Mouse (Mus musculus) neural tube, embryonic 15.5 days (tissue): ENCODE data around the gene Adh6b. TPM values are rescaled to one million over a fixed set of nuclear protein-coding genes. Genes with fewer than 3 reads are reported as not detected.
"Not testable (repeated sequence)": the region's sequence is repeated elsewhere in the genome, so short reads cannot be mapped to it uniquely, and the experiment has no call there.

ENCODE experiments used
- ATAC-seq: fragments of 200-750 bp; cut with Nextera tagmentation; 2 replicates; pipeline ENCODE4 v1.8.0; 2017; ENCODE audit warnings: mild to moderate bottlenecking, moderate TSS enrichment, moderate library complexity; ENCODE audit not compliant: low FRiP score
- H3K27ac ChIP-seq: fragments of 300-500 bp; sonication (generic); replicated peaks from 2 replicates; pipeline ENCODE4 v1.5.1; 2015; ENCODE audit warnings: mild to moderate bottlenecking, inconsistent platforms
- H3K27me3 ChIP-seq: fragments of 300-500 bp; sonication (generic); replicated peaks from 2 replicates; pipeline ENCODE4 v1.6.1; 2015; ENCODE audit warnings: inconsistent platforms
- H3K36me3 ChIP-seq: fragments of 300-500 bp; sonication (generic); 2 replicates; pipeline ENCODE4 v1.6.1; 2015; ENCODE audit warnings: inconsistent platforms
- H3K4me1 ChIP-seq: fragments of 300-500 bp; sonication (generic); 2 replicates; pipeline ENCODE4 v1.6.1; 2015; ENCODE audit warnings: inconsistent platforms
- H3K4me2 ChIP-seq: fragments of 300-500 bp; sonication (generic); 2 replicates; pipeline ENCODE4 v1.6.1; 2015; ENCODE audit warnings: inconsistent platforms, mild to moderate bottlenecking, moderate library complexity
- H3K4me3 ChIP-seq: fragments of 300-500 bp; sonication (generic); replicated peaks from 2 replicates; pipeline ENCODE4 v1.5.1; 2015; ENCODE audit warnings: mild to moderate bottlenecking, inconsistent platforms
- H3K9ac ChIP-seq: fragments of 300-500 bp; sonication (generic); replicated peaks from 2 replicates; pipeline ENCODE4 v1.6.1; 2015; ENCODE audit warnings: mild to moderate bottlenecking, inconsistent platforms
- H3K9me3 ChIP-seq: fragments of 300-500 bp; sonication (generic); replicated peaks from 2 replicates; pipeline ENCODE4 v1.6.1; 2016; ENCODE audit warnings: inconsistent platforms
- WGBS: fragments of 180-500 bp; shearing (Covaris S2); methylation state at CpG from one replicate; pipeline ENCODE4 v1.1.7; 2015; ENCODE audit warnings: mixed read lengths; 5-methylcytosine and 5-hydroxymethylcytosine counted together
- polyA plus RNA-seq: library from polyadenylated mRNA; unstranded; fragments of >200 nt; fragmentation: Nextera tagmentation; extraction: Ambion mirVana; gene quantifications from 2 replicates; pipeline ENCODE4 v1.2.1, GENCODE M21; 2015

Gene Adh6b
- polyA plus RNA-seq, 1 experiment from 2014 or later = 0.55 TPM

GRCm38 (mm10) chr3:138366181-138366580, 24.6 kb downstream of the Adh6b start:
- Histone ChIP-seq H3K9me3 (no peaks in the 10 kb centered on the region), H3K4me3 (no peak overlapping the region), H3K4me1 (no peaks in the 10 kb centered on the region), H3K27ac (no peak overlapping the region), H3K4me2 (no peak overlapping the region), H3K9ac (no peak overlapping the region), H3K36me3 (no peaks in the 10 kb centered on the region), H3K27me3 (no peaks in the 10 kb centered on the region)
- WGBS = 84% methylated on average over 2 of the region's 2 CpGs
- ATAC-seq = no peak

DNA sequence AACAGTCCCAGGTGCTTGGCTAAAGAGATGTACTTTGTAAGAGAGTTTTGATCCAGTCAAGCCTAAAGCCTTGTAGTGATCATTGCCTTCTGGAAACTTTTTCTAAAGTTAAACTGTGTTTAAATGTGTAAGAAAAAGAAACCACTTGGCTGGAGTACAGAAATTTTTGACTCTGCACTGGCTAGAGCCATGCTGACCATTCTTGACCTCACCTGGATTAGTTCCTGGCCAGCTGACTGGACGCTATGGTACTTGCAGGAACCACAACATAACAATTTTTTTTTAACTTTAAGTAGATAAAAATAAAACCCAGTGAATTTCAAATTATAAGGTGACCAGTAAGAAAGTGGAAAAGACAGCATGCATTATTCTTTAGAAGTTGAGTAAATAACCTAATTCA, 28.0 kb downstream of the Adh6b start:
- Histone ChIP-seq H3K4me2 (no peak overlapping the region), H3K4me3 (no peak overlapping the region), H3K27me3 (no peaks in the 10 kb centered on the region), H3K36me3 (no peaks in the 10 kb centered on the region), H3K9ac (no peak overlapping the region), H3K27ac (no peak overlapping the region), H3K4me1 (no peaks in the 10 kb centered on the region), H3K9me3 (no peaks in the 10 kb centered on the region)
- WGBS = 90% methylated on average over 1 of the region's 1 CpGs
- no peak for ATAC-seq

- H3K4me1 ChIP-seq, H3K27me3 ChIP-seq, H3K4me2 ChIP-seq, ATAC-seq, H3K9me3 ChIP-seq, H3K36me3 ChIP-seq, H3K4me3 ChIP-seq, H3K9ac ChIP-seq, H3K27ac ChIP-seq: not testable (repeated sequence)
- 87% methylated on average over 4 of the region's 4 CpGs for WGBS
Measured at GRCm38 (mm10) chr3:138370289-138370688, 28.7 kb downstream of the Adh6b start.

GRCm38 (mm10) chr3:138373920-138374319, 32.3 kb downstream of the Adh6b start:
- Histone ChIP-seq H3K36me3 (no peaks in the 10 kb centered on the region), H3K27me3 (no peaks in the 10 kb centered on the region), H3K4me2 (no peak overlapping the region), H3K9me3 (no peaks in the 10 kb centered on the region), H3K4me1 (no peaks in the 10 kb centered on the region), H3K9ac (no peak overlapping the region), H3K4me3 (no peak overlapping the region), H3K27ac (no peak overlapping the region)
- whole genome bisulfite sequencing = 84% methylated on average over 4 of the region's 4 CpGs
- ATAC-seq = no peak

DNA sequence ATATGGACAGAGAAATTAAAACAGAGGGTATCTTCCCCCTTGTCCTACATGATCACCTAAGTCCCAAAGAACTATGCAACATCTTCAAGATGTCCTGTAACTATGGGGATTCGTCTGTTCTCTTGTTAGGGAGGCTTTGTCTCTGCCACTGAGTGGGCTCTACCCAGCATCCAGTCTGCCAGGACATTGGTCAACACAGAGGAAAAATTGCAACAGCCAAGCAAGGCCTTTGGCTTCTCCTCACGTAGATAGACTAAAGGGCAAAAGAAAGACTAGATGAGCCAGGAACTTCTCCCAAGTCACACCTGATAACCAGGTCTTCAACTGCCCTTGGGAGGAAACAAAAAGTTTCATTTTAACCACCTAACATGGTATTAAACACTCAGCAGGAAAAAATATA, 33.6 kb downstream of the Adh6b start:
- ATAC-seq = no peak
- Histone ChIP-seq H3K4me3 (no peak overlapping the region), H3K9me3 (no peaks in the 10 kb centered on the region; the same call in 1 of the 2 replicates), H3K27me3 (no peaks in the 10 kb centered on the region), H3K36me3 (no peaks in the 10 kb centered on the region), H3K4me2 (no peak overlapping the region), H3K9ac (no peak overlapping the region), H3K27ac (no peak overlapping the region), H3K4me1 (no peaks in the 10 kb centered on the region)
- 87% methylated on average over 2 of the region's 2 CpGs for WGBS

GRCm38 (mm10) chr3:138381133-138381532, 39.6 kb downstream of the Adh6b start:
- H3K27me3 ChIP-seq = no peaks in the 10 kb centered on the region
- no peak overlapping the region for H3K9ac ChIP-seq
- H3K9me3 ChIP-seq = no peaks in the 10 kb centered on the region; the same call in 1 of the 2 replicates
- WGBS = 7% methylated on average over 3 of the region's 3 CpGs
- ATAC-seq = no peak
- H3K27ac ChIP-seq = no peak overlapping the region
- peaks cover 4% of the 10 kb centered on the region; the same call in 1 of the 2 replicates for H3K4me1 ChIP-seq
- no peaks in the 10 kb centered on the region for H3K36me3 ChIP-seq
- no peak overlapping the region for H3K4me2 ChIP-seq
- no peak overlapping the region for H3K4me3 ChIP-seq

DNA sequence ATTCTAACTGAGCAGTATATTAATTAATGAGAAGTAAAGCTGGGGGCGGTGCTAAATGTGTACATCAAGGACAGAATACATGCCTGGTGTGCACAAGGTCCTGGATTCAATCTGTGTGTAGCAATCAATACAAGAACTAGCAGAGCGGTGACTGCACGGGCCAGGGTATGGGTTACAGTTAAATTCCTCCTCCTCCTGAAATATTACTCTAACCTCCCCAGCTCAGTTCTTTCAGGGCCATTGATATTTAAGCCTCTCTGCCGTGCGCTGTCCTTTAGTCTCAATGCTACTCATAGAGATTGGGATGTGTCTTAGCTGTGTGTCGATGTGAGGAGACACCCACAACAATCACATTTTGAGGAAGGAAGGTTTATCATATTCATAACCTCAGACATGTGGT, 45.6 kb downstream of the Adh6b start:
- Histone ChIP-seq H3K4me2 (no peak overlapping the region), H3K36me3 (no peaks in the 10 kb centered on the region), H3K9me3 (no peaks in the 10 kb centered on the region), H3K4me3 (no peak overlapping the region), H3K27me3 (no peaks in the 10 kb centered on the region), H3K27ac (no peak overlapping the region), H3K9ac (no peak overlapping the region), H3K4me1 (no peaks in the 10 kb centered on the region)
- ATAC-seq = no peak
- WGBS = 92% methylated on average over 6 of the region's 6 CpGs

- Histone ChIP-seq H3K9me3 (no peaks in the 10 kb centered on the region), H3K36me3 (no peaks in the 10 kb centered on the region), H3K4me1 (no peaks in the 10 kb centered on the region), H3K4me2 (no peak overlapping the region), H3K4me3 (no peak overlapping the region), H3K9ac (no peak overlapping the region), H3K27me3 (no peaks in the 10 kb centered on the region), H3K27ac (no peak overlapping the region)
- ATAC-seq = no peak
- 82% methylated on average over 3 of the region's 3 CpGs for WGBS
Measured at GRCm38 (mm10) chr3:138404872-138405271, 63.3 kb downstream of the Adh6b start.

DNA sequence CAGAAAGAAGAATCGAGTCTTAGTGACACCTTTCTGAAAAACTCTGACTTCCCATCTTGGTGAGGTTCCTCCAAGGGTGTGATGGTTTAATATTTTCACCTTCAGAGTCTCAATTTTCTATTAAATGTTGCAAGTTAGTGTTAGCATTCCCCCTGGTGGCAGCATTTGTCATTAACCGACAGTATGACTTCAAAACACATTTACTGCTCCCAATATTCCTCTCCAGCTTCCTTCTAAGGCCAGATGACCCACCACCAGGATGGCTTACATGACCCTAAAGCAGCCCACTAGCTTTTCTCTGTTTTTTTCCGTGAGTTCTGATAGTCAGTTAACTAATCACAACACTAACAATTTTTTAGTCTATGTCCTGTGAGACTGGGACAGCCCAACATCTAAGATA, 63.8 kb downstream of the Adh6b start:
- no peak for ATAC-seq
- Histone ChIP-seq H3K27ac (no peak overlapping the region), H3K9ac (no peak overlapping the region), H3K36me3 (no peaks in the 10 kb centered on the region), H3K9me3 (no peaks in the 10 kb centered on the region), H3K4me3 (no peak overlapping the region), H3K27me3 (no peaks in the 10 kb centered on the region), H3K4me2 (no peak overlapping the region), H3K4me1 (no peaks in the 10 kb centered on the region)
- 50% methylated on average over 3 of the region's 3 CpGs for WGBS

- no peak for ATAC-seq
- Histone ChIP-seq H3K4me2 (no peak overlapping the region), H3K27me3 (no peaks in the 10 kb centered on the region), H3K4me3 (no peak overlapping the region), H3K4me1 (no peaks in the 10 kb centered on the region), H3K27ac (no peak overlapping the region), H3K36me3 (no peaks in the 10 kb centered on the region), H3K9me3 (no peaks in the 10 kb centered on the region), H3K9ac (no peak overlapping the region)
- 84% methylated on average over 7 of the region's 7 CpGs for WGBS
Measured at GRCm38 (mm10) chr3:138405840-138406239, 64.3 kb downstream of the Adh6b start.

DNA sequence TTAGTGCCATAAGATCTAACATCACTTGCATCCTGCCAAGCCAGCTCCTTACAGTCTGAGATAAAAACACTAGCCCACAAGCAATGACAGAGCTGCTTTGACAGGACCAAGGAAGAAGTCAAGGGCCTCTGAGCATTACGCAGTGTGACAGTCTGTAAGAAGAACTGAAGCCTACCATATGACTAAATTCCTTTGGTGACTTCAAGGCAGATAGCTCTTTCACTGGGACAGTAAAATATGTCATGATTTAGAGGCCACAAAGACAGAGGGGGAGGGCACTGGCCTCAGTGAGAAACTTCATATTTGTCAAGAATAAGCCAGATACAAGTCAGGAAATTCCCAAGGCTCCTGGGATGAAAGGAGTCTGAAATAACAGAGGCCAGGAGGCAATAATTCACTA, 66.3 kb downstream of the Adh6b start:
- WGBS = 93% methylated on average over 1 of the region's 1 CpGs
- Histone ChIP-seq H3K9ac (no peak overlapping the region), H3K4me3 (no peak overlapping the region), H3K4me1 (no peaks in the 10 kb centered on the region), H3K27me3 (no peaks in the 10 kb centered on the region), H3K4me2 (no peak overlapping the region), H3K9me3 (no peaks in the 10 kb centered on the region), H3K36me3 (no peaks in the 10 kb centered on the region), H3K27ac (no peak overlapping the region)
- ATAC-seq = no peak
